Mouse (Mus musculus) limb, embryonic 12.5 days (tissue): ENCODE measurements around the gene Gm17542. TPM values are rescaled to one million over a fixed set of nuclear protein-coding genes. Genes with fewer than 3 reads are reported as not detected.

Experiments
- ATAC-seq: fragments of 200-750 bp; cut with Nextera tagmentation; 2 replicates; pipeline ENCODE4 v1.8.0; 2017; ENCODE audit warnings: low read depth, moderate TSS enrichment; ENCODE audit not compliant: insufficient number of reproducible peaks, insufficient read depth, low FRiP score, low TSS enrichment
- H3K27ac ChIP-seq: fragments of 300-500 bp; sonication (generic); 2 replicates; pipeline ENCODE4 v1.5.1; 2016; ENCODE audit warnings: mild to moderate bottlenecking, moderate library complexity
- H3K27me3 ChIP-seq: fragments of 300-500 bp; sonication (generic); 2 replicates; pipeline ENCODE4 v1.6.1; 2016; ENCODE audit warnings: mild to moderate bottlenecking, moderate library complexity
- H3K36me3 ChIP-seq: fragments of 300-500 bp; sonication (generic); 2 replicates; pipeline ENCODE4 v1.6.1; 2016; ENCODE audit warnings: mild to moderate bottlenecking, moderate library complexity
- H3K4me1 ChIP-seq: fragments of 300-500 bp; sonication (generic); replicated peaks from 2 replicates; pipeline ENCODE4 v1.6.1; 2016
- H3K4me2 ChIP-seq: fragments of 300-500 bp; sonication (generic); 2 replicates; pipeline ENCODE4 v1.6.1; 2016; ENCODE audit warnings: mild to moderate bottlenecking, moderate library complexity
- H3K4me3 ChIP-seq: fragments of 300-500 bp; sonication (generic); replicated peaks from 2 replicates; pipeline ENCODE4 v1.5.1; 2016; ENCODE audit warnings: mild to moderate bottlenecking
- H3K9ac ChIP-seq: fragments of 300-500 bp; sonication (generic); replicated peaks from 2 replicates; pipeline ENCODE4 v1.6.1; 2016; ENCODE audit warnings: mild to moderate bottlenecking, moderate library complexity
- H3K9me3 ChIP-seq: fragments of 300-500 bp; sonication (generic); 2 replicates; pipeline ENCODE4 v1.6.1; 2016; ENCODE audit warnings: mild to moderate bottlenecking, moderate library complexity
- WGBS: fragments of 180-500 bp; shearing (Covaris S2); methylation state at CpG from one replicate; pipeline ENCODE4 v1.1.7; 2016; 5-methylcytosine and 5-hydroxymethylcytosine counted together
- polyA plus RNA-seq: library from polyadenylated mRNA; unstranded; fragments of >200 nt; fragmentation: Nextera tagmentation; extraction: Ambion mirVana; gene quantifications from 2 replicates; pipeline ENCODE4 v1.2.1, GENCODE M21; 2016

The Gm17542 gene
- polyA plus RNA-seq, 1 experiment from 2014 or later: not detected

DNA sequence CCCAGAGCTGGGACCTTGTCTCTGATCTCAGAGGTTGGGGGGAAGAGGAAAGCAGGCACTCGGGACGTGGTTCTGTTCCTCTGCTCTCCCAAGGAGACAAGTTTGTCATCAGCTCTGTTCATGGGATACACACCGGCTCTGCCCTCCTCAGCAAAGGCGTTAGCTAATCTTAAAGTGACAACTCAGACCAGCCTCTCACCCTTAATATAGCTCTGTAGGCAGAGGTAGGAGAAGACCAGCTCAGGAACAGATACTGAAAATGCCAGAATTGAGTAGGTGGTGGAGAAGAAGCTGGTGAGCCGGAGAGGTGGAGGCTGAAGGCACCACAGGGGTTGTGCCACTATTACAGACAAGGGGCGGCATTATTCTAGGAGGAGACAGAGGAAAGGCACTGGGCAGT is 38.7 kb downstream of the Gm17542 start:
- Histone ChIP-seq H3K36me3 (no peaks in the 10 kb centered on the region), H3K27me3 (0 out of 2 replicates have a peak, but pooled peaks cover 3% of the 10 kb centered on the region), H3K4me1 (no peaks in the 10 kb centered on the region), H3K27ac (no peak overlapping the region), H3K9me3 (no peaks in the 10 kb centered on the region), H3K4me3 (no peak overlapping the region), H3K9ac (no peak overlapping the region), H3K4me2 (no peak overlapping the region)
- ATAC-seq: no peak
- 82% methylated on average over 6 of the region's 6 CpGs for WGBS

DNA sequence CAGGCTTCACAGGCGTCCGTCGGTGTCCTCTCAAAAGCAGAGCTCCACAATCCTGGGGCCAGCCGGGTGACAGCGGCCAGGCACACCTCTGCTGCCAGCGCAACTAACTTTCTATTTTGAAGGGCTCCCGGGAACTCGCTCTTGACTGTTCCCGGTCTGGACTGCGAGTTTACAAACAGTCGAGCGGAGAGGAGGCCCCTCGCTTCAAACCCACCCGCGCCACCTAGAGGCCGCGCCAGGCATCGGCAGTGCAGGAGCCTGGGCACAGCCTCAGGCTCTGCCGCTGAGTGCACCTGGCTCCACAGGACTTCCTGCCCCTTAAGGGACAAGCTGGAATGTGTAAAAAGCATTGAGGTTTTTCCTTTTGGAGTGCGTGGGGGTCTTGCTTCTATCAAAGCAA is 42.5 kb downstream of the Gm17542 start, which contains the start of gene Edar:
Gene Edar, minus strand, starts transcription at position 122 of the 400 bp plus-strand sequence.
- H3K36me3 ChIP-seq: no peaks in the 10 kb centered on the region
- H3K4me2 ChIP-seq: peak within 1 kb of the TSS; percentile 58
- H3K4me3 ChIP-seq: peak within 1 kb of the TSS; percentile 37
- H3K9me3 ChIP-seq: no peaks in the 10 kb centered on the region
- 0 out of 2 replicates have a peak, but pooled peaks cover 3% of the 10 kb centered on the region for H3K27me3 ChIP-seq
- H3K4me1 ChIP-seq: peaks cover 11% of the 10 kb centered on the region; the same call in 1 of the 2 replicates
- ATAC-seq: peak; percentile 87
- WGBS: 2% methylated on average over 20 of the region's 20 CpGs
- 0 out of 2 replicates have a peak within 1 kb of the TSS, but pooled peaks have one; percentile 40 for H3K9ac ChIP-seq
- no peak within 1 kb of the TSS for H3K27ac ChIP-seq

DNA sequence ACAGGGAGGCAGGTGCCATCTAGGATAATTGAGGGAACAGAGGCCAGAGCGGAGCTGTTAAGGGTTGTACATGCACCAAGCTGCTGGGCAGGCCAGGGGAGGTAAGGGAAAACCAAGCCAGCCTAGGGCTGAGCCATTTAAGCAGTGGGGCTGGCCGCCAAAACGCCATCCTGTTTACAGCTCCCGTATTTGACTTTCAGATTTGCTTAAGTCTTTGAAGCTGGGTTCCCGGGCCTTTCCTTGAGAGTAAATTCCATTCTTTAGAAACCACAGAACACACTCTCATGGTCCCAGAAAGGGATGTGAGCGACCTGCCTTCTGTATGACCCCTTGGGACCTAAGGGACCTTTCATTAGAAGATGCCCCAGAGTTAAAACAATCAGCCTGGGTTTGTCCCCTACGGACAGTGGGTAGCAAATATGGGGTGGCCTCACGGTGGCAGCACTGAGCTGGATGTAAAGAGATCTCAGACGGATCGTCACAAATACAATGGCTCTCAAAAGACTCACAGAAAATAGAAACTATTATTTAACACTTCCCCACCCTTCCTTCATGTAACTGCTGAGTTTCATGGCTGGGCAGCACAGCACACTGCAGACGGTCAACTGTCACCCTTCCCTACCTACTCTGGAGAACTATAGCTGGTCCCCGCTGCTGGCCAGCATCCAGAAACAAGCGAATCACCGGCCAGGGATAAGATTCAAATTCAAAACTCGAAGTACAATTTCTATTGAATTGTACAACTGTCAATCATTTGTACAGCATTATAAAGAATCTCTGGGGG is 44.5 kb downstream of the Gm17542 start:
- 39% methylated on average over 15 of the region's 15 CpGs for WGBS
- Histone ChIP-seq H3K9ac (no peak overlapping the region), H3K27me3 (0 out of 2 replicates have a peak, but pooled peaks cover 3% of the 10 kb centered on the region), H3K9me3 (no peaks in the 10 kb centered on the region), H3K36me3 (no peaks in the 10 kb centered on the region), H3K4me2 (peak overlapping the region; percentile 58; the same call in 1 of the 2 replicates), H3K27ac (no peak overlapping the region), H3K4me3 (no peak overlapping the region), H3K4me1 (peaks cover 11% of the 10 kb centered on the region; the same call in 1 of the 2 replicates)
- ATAC-seq: no peak

DNA sequence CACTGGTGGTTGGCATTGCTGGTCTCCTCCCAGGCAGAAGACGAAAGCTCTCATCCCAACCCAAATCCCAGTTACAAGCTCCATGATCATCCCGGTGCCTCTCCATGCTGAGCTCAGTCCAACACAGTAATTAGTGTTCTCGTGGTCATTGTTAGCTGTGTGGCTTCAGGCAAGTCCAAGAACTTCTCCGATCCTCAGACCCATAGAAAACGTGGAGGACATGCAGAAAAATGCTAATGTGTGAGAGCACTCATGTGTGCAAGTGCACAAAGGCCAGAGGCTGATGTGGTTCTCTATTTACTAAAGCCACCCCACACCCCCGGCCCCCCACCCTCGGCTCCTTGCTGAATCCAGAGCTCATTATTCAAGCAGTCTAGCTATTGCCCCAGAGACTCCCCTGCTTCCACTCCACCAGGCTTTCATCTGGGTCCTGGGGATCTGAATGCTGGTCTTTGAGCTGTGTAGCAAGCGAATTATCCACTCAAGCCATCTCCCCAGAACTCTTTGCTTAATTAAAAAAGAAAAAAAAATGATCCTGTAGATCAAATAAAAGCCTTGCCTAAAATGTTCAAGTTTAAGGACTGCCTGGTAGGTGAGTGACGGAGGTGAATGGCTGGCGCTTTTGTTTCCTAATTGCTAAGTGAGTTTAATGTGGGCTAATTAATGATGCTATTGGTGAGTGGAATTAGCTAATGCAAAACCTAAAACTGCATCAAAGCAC is 45.3 kb downstream of the Gm17542 start:
- H3K9me3 ChIP-seq: no peaks in the 10 kb centered on the region
- H3K4me3 ChIP-seq: no peak overlapping the region
- H3K36me3 ChIP-seq: no peaks in the 10 kb centered on the region
- no peak overlapping the region for H3K9ac ChIP-seq
- 57% methylated on average over 10 of the region's 10 CpGs for WGBS
- H3K4me1 ChIP-seq: peaks cover 11% of the 10 kb centered on the region; the same call in 1 of the 2 replicates
- no peak for ATAC-seq
- 0 out of 2 replicates have a peak, but pooled peaks cover 3% of the 10 kb centered on the region for H3K27me3 ChIP-seq
- H3K4me2 ChIP-seq: 0 out of 2 replicates have a peak overlapping the region, but pooled peaks have one; percentile 25
- H3K27ac ChIP-seq: no peak overlapping the region

GRCm38 (mm10) chr10:58663868-58664267 is 54.1 kb downstream of the Gm17542 start:
- WGBS: 90% methylated on average over 5 of the region's 5 CpGs
- H3K4me2 ChIP-seq: no peak overlapping the region

More at GRCm38 (mm10) chr10:58663868-58664267, 54.1 kb downstream of the Gm17542 start:
- H3K4me3 ChIP-seq: no peak overlapping the region
- no peaks in the 10 kb centered on the region for H3K9me3 ChIP-seq
- no peaks in the 10 kb centered on the region for H3K36me3 ChIP-seq
- H3K27ac ChIP-seq: no peak overlapping the region
- no peaks in the 10 kb centered on the region for H3K27me3 ChIP-seq
- ATAC-seq: no peak
- no peak overlapping the region for H3K9ac ChIP-seq
- no peaks in the 10 kb centered on the region for H3K4me1 ChIP-seq

Other genes starting within 250 kb of the Gm17542 start
- 13.9 and 15.4 TPM in 2 replicates for gene Ccdc138, start 220.3 kb downstream of the Gm17542 start, polyA plus RNA-seq
- gene Edar, start 42.6 kb downstream of the Gm17542 start, polyA plus RNA-seq: 1.6 and 2.5 TPM in 2 replicates
- gene Sh3rf3, start 95.1 kb upstream of the Gm17542 start, polyA plus RNA-seq: 0.47 and 0.92 TPM in 2 replicates